Mouse (Mus musculus): ENCODE data around the gene Dennd1c. TPM values are rescaled to one million over a fixed set of nuclear protein-coding genes. Genes with fewer than 3 reads are reported as not detected.
A peak's percentile ranks its signal among the peaks of the same experiment; 100 is the strongest.

Gene Dennd1c
- polyA plus RNA-seq, 1 experiment from 2014 or later: 6.4 TPM

- no peak for ATAC-seq (replicated peaks; ENCODE audit: low FRiP score, low TSS enrichment, low read depth)
- H3K4me3 ChIP-seq (ENCODE audit: low read depth, low read length): no peak overlapping the region
- H3K27me3 ChIP-seq (replicated peaks; ENCODE audit: control insufficient read depth, insufficient read depth, low read length): no peaks in the 10 kb centered on the region
- no peak overlapping the region for H3K9ac ChIP-seq (ENCODE audit: low read length)
- no peak for DNase-seq (ENCODE audit: low spot score)
- WGBS: 82% methylated on average over 10 of the region's 10 CpGs
- no peaks in the 10 kb centered on the region for H3K4me1 ChIP-seq (replicated peaks; ENCODE audit: control insufficient read depth, insufficient read depth, low read length)
- no peak overlapping the region for H3K4me2 ChIP-seq (ENCODE audit: low read length)
- H3K9me3 ChIP-seq (ENCODE audit: control insufficient read depth, low read length): no peaks in the 10 kb centered on the region
- no peaks in the 10 kb centered on the region for H3K36me3 ChIP-seq (ENCODE audit: control insufficient read depth, insufficient read depth, low read length)
- no peak overlapping the region for H3K27ac ChIP-seq (ENCODE audit: low read depth)
Measured at GRCm38 (mm10) chr17:57112768-57113474, 34.6 kb upstream of the Dennd1c start.

GRCm38 (mm10) chr17:57110005-57110404 lies 31.7 kb upstream of the Dennd1c start:
- WGBS: 86% methylated on average over 1 of the region's 1 CpGs
- H3K9ac ChIP-seq (ENCODE audit: low read length): no peak overlapping the region
- H3K4me1 ChIP-seq (replicated peaks; ENCODE audit: control insufficient read depth, insufficient read depth, low read length): peaks cover 10% of the 10 kb centered on the region
- ATAC-seq (replicated peaks; ENCODE audit: low FRiP score, low TSS enrichment, low read depth): no peak
- no peak overlapping the region for H3K4me3 ChIP-seq (ENCODE audit: low read depth, low read length)
- H3K36me3 ChIP-seq (ENCODE audit: control insufficient read depth, insufficient read depth, low read length): no peaks in the 10 kb centered on the region
- no peak for DNase-seq (ENCODE audit: low spot score)
- H3K27ac ChIP-seq (ENCODE audit: low read depth): no peak overlapping the region
- no peaks in the 10 kb centered on the region for H3K9me3 ChIP-seq (ENCODE audit: control insufficient read depth, low read length)
- no peak overlapping the region for H3K4me2 ChIP-seq (ENCODE audit: low read length)
- H3K27me3 ChIP-seq (replicated peaks; ENCODE audit: control insufficient read depth, insufficient read depth, low read length): no peaks in the 10 kb centered on the region

DNA sequence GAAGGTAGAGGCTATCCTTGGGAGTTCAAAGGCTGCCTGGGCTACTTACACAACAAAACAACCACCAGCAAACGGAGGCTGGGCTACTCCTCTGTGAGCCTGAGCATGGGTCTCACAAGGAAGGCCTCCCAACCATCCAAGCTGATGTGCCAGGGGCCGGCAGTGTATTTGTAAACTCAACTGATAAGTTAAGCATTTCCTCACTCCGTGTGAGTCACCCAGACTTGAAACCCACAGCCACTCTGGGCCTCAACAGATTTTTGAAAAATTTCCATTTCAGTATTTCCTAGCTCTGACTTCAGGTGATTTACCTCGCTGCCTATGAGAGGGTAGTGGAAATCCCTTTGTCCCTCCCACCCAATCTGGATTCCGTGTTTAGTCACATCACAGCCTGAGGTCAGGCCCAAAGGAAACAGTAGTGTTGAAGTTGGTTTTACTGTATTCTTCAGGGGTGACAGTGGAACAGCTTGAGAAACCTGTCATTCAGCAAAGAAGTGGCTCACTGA lies 30.4 kb upstream of the Dennd1c start:
- 33% methylated on average over 5 of the region's 5 CpGs for WGBS

GRCm38 (mm10) chr17:57108040-57108665 lies 29.8 kb upstream of the Dennd1c start:
- Histone ChIP-seq H3K27me3 (replicated peaks; ENCODE audit: control insufficient read depth, insufficient read depth, low read length) (no peaks in the 10 kb centered on the region), H3K27ac (ENCODE audit: low read depth) (no peak overlapping the region), H3K9me3 (ENCODE audit: control insufficient read depth, low read length) (no peaks in the 10 kb centered on the region), H3K4me3 (ENCODE audit: low read depth, low read length) (no peak overlapping the region), H3K4me2 (ENCODE audit: low read length) (no peak overlapping the region), H3K36me3 (ENCODE audit: control insufficient read depth, insufficient read depth, low read length) (no peaks in the 10 kb centered on the region), H3K9ac (ENCODE audit: low read length) (no peak overlapping the region), H3K4me1 (replicated peaks; ENCODE audit: control insufficient read depth, insufficient read depth, low read length) (peaks cover 17% of the 10 kb centered on the region)
- no peak for ATAC-seq (replicated peaks; ENCODE audit: low FRiP score, low TSS enrichment, low read depth)
- no peak for DNase-seq (ENCODE audit: low spot score)
- WGBS: 78% methylated on average over 7 of the region's 7 CpGs

More for the DNA sequence above, 30.4 kb upstream of the Dennd1c start:
- no peak for ATAC-seq (replicated peaks; ENCODE audit: low FRiP score, low TSS enrichment, low read depth)
- Histone ChIP-seq H3K4me2 (ENCODE audit: low read length) (no peak overlapping the region), H3K4me1 (replicated peaks; ENCODE audit: control insufficient read depth, insufficient read depth, low read length) (peaks cover 17% of the 10 kb centered on the region), H3K4me3 (ENCODE audit: low read depth, low read length) (no peak overlapping the region), H3K27me3 (replicated peaks; ENCODE audit: control insufficient read depth, insufficient read depth, low read length) (no peaks in the 10 kb centered on the region), H3K9me3 (ENCODE audit: control insufficient read depth, low read length) (no peaks in the 10 kb centered on the region), H3K36me3 (ENCODE audit: control insufficient read depth, insufficient read depth, low read length) (no peaks in the 10 kb centered on the region), H3K9ac (ENCODE audit: low read length) (no peak overlapping the region), H3K27ac (ENCODE audit: low read depth) (no peak overlapping the region)
- no peak for DNase-seq (ENCODE audit: low spot score)

GRCm38 (mm10) chr17:57107064-57107463 lies 28.8 kb upstream of the Dennd1c start:
- no peaks in the 10 kb centered on the region for H3K36me3 ChIP-seq (ENCODE audit: control insufficient read depth, insufficient read depth, low read length)
- ATAC-seq (replicated peaks; ENCODE audit: low FRiP score, low TSS enrichment, low read depth): no peak

GRCm38 (mm10) chr17:57106035-57106368 lies 27.7 kb upstream of the Dennd1c start:
- no peak for ATAC-seq (replicated peaks; ENCODE audit: low FRiP score, low TSS enrichment, low read depth)
- Histone ChIP-seq H3K4me3 (ENCODE audit: low read depth, low read length) (peak overlapping the region; percentile 63), H3K9ac (ENCODE audit: low read length) (peak overlapping the region; percentile 59), H3K36me3 (ENCODE audit: control insufficient read depth, insufficient read depth, low read length) (no peaks in the 10 kb centered on the region), H3K9me3 (ENCODE audit: control insufficient read depth, low read length) (no peaks in the 10 kb centered on the region), H3K27ac (ENCODE audit: low read depth) (no peak overlapping the region), H3K4me1 (replicated peaks; ENCODE audit: control insufficient read depth, insufficient read depth, low read length) (peaks cover 17% of the 10 kb centered on the region), H3K4me2 (ENCODE audit: low read length) (peak overlapping the region; percentile 60), H3K27me3 (replicated peaks; ENCODE audit: control insufficient read depth, insufficient read depth, low read length) (no peaks in the 10 kb centered on the region)
- 11% methylated on average over 9 of the region's 9 CpGs for WGBS
- DNase-seq (ENCODE audit: low spot score): no peak

More at GRCm38 (mm10) chr17:57107064-57107463, 28.8 kb upstream of the Dennd1c start:
- H3K27me3 ChIP-seq (replicated peaks; ENCODE audit: control insufficient read depth, insufficient read depth, low read length): no peaks in the 10 kb centered on the region
- no peak for DNase-seq (ENCODE audit: low spot score)
- no peak overlapping the region for H3K4me2 ChIP-seq (ENCODE audit: low read length)
- no peak overlapping the region for H3K4me3 ChIP-seq (ENCODE audit: low read depth, low read length)
- no peak overlapping the region for H3K9ac ChIP-seq (ENCODE audit: low read length)
- 86% methylated on average over 5 of the region's 5 CpGs for WGBS
- H3K4me1 ChIP-seq (replicated peaks; ENCODE audit: control insufficient read depth, insufficient read depth, low read length): peaks cover 17% of the 10 kb centered on the region
- H3K27ac ChIP-seq (ENCODE audit: low read depth): no peak overlapping the region
- no peaks in the 10 kb centered on the region for H3K9me3 ChIP-seq (ENCODE audit: control insufficient read depth, low read length)

GRCm38 (mm10) chr17:57105181-57106034 lies 27.1 kb upstream of the Dennd1c start, which contains the start of gene Tnfsf9:
Gene Tnfsf9, plus strand, starts transcription at chr17:57105325.
- H3K4me3 ChIP-seq (ENCODE audit: low read depth, low read length): peak within 1 kb of the TSS; percentile 63
- WGBS: under 1% methylated on average over 53 of the region's 61 CpGs
- no peaks in the 10 kb centered on the region for H3K36me3 ChIP-seq (ENCODE audit: control insufficient read depth, insufficient read depth, low read length)
- ATAC-seq (replicated peaks; ENCODE audit: low FRiP score, low TSS enrichment, low read depth): peak; percentile 79
- H3K4me1 ChIP-seq (replicated peaks; ENCODE audit: control insufficient read depth, insufficient read depth, low read length): peaks cover 17% of the 10 kb centered on the region
- peak; percentile 87 for DNase-seq (ENCODE audit: low spot score)
- H3K9ac ChIP-seq (ENCODE audit: low read length): peak within 1 kb of the TSS; percentile 59
- peak within 1 kb of the TSS; percentile 57; the same call in 1 of the 2 replicates for H3K27ac ChIP-seq (ENCODE audit: low read depth)
- no peaks in the 10 kb centered on the region for H3K9me3 ChIP-seq (ENCODE audit: control insufficient read depth, low read length)
- peak within 1 kb of the TSS; percentile 60 for H3K4me2 ChIP-seq (ENCODE audit: low read length)
- H3K27me3 ChIP-seq (replicated peaks; ENCODE audit: control insufficient read depth, insufficient read depth, low read length): no peaks in the 10 kb centered on the region

- peak overlapping the region; percentile 60 for H3K4me2 ChIP-seq (ENCODE audit: low read length)
- peak overlapping the region; percentile 63 for H3K4me3 ChIP-seq (ENCODE audit: low read depth, low read length)
- ATAC-seq (replicated peaks; ENCODE audit: low FRiP score, low TSS enrichment, low read depth): no peak
- H3K36me3 ChIP-seq (ENCODE audit: control insufficient read depth, insufficient read depth, low read length): no peaks in the 10 kb centered on the region
- H3K4me1 ChIP-seq (replicated peaks; ENCODE audit: control insufficient read depth, insufficient read depth, low read length): peaks cover 17% of the 10 kb centered on the region
- H3K9me3 ChIP-seq (ENCODE audit: control insufficient read depth, low read length): no peaks in the 10 kb centered on the region
- peak overlapping the region; percentile 59; the same call in 1 of the 2 replicates for H3K9ac ChIP-seq (ENCODE audit: low read length)
- WGBS: 30% methylated on average over 4 of the region's 4 CpGs
- no peak overlapping the region for H3K27ac ChIP-seq (ENCODE audit: low read depth)
- no peaks in the 10 kb centered on the region for H3K27me3 ChIP-seq (replicated peaks; ENCODE audit: control insufficient read depth, insufficient read depth, low read length)
- no peak for DNase-seq (ENCODE audit: low spot score)
Measured at GRCm38 (mm10) chr17:57104496-57104895, 26.2 kb upstream of the Dennd1c start.

Measured in intestine, embryonic 14.5 days (tissue).